Mouse (Mus musculus): Measurements from ENCODE around the gene Endov.

Endov gene

DNA sequence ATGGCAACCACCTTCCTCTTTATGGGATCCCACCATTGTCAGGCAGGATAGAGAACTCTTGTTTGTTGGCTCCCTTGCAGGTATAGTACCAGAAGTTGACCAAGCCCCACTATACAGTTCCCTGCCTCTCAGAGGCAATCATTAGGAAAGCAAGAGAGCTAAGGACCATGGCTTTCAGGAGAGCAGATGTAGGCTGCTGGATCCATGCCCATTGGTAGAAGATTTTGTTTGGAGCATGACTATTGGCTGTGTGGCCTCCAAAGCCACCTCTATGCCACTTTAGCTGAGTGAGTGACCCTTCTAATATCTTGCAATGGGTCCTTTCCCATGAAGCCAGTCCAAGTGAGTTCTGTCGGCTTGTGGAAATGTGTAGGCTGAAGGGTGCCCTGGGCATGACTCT lies 28.2 kb downstream of the Endov start:
- no peak for DNase-seq

DNA sequence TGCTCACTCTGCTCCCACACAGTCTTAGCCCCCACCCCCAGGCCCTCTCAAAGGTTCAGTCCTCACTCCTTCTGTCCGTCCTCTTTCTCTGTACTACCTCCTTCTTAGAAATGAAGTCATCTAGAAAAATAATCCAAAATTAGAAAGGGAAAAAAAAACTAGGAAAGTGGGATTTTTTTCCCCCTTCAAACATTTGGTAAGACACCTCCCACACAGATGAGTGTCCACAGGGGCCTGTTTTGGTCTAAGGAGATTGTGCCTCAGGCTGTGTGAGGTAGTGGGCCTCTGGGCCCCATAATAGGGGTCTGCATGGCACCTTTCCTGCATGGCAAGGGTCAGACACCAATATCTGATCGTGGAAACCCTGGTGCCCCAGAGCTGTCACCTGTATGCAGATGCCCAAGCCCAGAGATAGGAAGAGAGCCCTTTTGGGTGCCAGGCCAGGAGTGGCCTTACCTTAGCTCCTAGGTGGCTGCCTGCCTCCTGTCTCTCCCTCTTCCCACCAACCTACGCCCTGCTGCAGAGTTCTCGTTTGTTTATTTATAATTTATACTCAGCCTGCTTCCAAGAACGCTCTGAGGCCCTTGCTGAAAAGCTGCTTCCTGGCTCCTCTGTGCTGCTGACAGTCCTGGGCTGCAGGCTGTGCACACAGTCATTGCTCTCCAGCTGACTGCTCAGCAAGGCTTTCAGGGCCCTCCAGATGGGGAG lies 29.0 kb downstream of the Endov start:
- no peak for DNase-seq

- DNase-seq, result no peak
These were observed 29.5 kb downstream of the Endov start for GRCm38 (mm10) chr11:119520713-119521063.

DNA sequence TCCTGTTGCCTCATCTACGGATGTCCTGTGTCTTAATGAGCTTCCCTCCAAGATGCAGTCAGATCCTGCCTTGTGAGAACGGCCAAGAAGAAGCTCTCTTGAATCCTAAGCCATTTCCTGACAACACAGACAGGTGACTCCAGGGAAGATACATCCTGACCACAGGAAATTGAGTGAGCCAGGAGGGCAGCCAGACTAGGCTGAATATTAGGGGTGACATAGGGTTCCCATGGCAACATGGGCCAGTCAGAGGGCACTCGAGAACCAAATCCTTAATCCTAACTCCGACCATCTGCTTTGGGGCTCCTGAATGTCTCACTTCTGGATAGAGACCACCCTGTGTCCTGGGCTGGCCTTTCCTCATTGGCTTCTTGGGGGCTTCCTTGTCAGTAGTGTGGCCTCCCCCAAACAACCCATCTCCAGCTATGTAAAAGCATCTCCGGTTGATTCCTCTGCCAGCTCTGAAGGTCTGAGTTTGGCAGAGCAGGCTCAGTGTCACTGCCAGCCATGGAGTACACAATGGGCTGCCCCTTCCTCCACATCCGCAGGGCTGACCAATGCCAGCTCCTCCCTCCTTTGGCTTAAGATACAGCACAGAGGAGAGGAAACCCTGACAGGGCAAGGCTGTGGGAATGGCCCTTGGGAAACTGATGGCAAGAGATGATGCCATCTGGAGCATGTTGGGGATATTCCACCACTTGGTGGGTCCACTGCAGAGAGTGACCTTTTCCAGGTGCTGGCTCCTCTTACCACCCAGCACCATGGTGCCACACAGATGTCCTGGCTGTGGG lies 31.0 kb downstream of the Endov start:
- no peak for DNase-seq

DNA sequence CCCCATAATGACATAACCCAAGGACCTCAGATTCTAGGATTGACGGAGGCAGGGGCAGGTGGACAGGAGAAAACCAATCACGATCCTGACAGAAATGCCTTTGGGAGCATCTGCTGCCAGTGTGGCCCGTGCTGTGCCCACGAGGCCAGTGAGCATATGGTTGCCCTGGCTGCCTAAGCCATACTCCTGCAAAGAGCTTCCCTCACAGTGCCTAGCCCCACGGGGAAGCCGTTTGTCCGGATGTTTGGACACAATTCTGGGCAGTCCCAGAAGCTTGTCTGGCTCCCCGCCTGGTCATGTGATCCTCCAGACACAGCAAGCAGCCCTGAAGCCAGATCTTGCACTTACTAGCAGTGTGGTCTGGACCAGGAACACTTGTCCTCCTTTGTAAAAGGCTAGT lies 31.6 kb downstream of the Endov start:
- peak; percentile 22 for DNase-seq

DNA sequence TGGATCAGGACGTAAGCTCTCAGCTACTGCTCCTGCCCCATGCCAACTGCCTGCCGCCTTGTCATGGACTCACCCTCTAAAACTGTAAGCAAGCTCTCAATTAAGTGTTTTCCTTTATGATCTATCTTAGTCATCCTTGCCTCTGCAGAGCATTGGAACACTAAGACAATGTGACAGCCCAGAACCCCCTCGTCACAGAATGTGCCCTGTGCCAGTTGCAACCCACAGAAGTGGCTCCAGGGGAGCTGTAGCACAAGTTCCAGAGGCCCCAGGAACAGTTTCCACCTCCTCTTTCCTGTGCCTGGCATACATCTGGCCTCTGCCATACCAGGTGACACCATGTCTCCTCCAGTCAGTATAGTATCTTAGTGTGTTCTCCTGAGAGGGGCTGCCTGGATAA lies 32.2 kb downstream of the Endov start:
- no peak for DNase-seq

DNA sequence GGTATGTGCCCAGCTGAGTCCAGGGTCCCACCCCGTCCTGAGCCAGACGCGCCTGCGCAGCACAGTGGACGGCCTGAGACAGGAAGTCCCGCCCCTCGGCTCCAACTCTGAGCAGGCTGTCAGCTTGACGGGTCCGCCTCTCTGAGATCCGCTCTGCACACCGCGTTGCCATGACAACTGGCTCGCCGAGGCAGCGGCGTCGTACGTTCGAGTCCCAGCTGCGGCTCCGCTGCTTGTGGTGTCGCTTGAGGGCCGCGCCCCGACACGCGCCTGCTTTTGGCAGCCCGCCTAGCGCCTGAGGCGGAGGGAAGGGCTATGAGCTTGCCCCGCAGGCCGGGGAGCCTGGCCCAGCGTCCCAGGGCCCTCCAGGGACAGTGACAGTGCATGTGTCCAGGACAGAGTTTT lies 33.4 kb downstream of the Endov start:
- peak; percentile 80 for DNase-seq

DNA sequence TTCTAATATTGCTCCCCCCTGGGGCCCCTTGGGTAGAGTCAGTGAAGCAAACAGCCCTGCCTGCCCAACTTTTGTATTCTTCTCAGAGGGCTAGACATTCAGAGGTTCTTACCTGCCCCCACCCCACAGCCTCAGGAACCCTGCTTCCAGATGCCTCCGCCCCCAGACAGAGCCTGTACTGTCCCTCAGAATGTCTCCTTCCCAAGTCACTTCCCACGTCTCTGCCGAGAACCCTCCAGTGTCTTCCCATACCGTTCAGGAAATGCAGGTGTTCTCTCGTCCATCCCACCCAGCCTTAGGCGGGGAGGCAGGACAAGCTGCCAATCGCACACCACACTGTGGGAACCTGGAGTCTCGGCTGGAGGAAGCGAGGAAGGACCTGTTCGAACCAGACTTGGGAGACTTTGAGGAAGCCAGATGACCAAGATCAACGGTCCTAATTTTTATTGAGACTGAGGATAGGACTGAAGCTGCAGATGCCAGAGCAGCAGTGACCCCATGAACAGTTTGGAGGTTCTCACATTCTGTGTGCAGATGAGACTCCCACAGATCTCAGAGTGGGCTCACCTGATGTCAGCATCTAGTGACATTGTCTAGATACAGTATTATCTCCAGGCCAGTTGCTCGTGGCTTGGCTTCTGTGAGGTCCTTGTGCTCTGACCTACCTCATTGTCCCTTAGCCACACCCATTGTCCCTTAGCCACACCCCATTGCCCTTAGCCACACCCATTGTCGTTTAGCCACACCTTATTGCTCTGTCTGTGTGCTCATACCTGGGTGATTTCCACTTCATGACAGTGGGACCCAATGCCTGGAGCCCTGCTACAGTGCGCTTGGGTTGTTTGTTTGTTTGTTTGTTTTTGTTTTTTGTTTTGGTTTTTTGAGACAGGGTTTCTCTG lies 35.2 kb downstream of the Endov start:
- no peak for DNase-seq

DNA sequence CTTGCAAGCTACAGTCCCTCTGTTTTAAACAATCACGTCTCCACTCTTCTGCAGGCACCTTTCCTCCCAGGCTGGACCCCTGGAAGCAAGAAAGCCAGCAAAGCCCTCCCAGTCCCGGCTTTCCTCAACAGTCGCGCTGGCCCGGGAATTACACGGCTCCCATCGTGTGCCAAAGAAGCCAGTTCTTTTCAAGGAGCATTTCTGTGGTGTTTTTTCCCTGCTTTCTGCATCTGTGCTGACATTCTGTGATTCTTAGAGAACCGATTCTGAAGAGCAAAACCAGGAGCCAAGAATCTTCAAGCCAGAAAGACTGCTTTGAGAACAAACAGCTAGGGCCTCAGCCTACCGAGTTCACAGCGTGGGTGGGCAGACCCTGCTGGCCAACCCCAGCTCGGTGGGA lies 37.8 kb downstream of the Endov start:
- DNase-seq, result no peak

- no peak for DNase-seq
These were observed 41.3 kb downstream of the Endov start for GRCm38 (mm10) chr11:119532460-119532859.

DNA sequence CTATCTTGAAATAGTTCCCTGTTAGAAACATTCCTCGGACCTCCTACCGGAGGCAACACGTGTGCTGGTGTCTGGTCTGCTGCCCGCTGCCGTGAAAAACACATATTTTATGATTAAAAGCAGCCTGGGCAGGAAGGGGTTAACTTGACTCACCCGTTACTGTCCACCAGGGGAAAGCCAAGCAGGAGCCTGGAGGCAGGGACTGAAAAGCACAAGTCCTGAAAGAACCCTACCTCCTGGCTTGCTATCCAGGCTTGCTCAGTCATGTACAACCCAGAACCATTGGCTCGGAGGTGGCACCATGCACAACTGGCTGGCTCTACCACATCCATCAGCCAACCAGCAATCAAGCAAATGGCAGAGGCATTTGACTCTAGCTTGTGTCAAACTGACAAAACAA lies 42.6 kb downstream of the Endov start:
- no peak for DNase-seq

DNA sequence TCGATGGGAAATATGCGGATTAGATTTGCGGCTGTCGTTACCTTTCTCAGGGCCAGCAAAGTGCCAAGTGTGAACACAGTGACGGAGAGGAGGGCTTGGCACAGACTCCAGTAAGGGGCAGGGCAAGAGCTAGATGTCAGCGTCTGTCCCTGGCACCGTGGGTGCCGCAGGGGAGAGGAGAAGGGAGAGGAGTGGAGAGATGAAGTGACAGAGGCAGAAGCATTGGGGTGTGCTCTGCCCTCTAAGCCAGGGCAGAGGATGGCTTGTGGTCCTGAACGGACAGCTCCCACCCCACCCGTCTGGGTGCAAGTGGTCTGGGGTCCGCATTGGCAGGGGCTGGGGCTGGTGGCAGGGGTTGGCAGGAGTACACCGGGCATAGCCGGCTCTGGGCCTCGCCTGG lies 48.8 kb downstream of the Endov start:
- no peak for DNase-seq

DNA sequence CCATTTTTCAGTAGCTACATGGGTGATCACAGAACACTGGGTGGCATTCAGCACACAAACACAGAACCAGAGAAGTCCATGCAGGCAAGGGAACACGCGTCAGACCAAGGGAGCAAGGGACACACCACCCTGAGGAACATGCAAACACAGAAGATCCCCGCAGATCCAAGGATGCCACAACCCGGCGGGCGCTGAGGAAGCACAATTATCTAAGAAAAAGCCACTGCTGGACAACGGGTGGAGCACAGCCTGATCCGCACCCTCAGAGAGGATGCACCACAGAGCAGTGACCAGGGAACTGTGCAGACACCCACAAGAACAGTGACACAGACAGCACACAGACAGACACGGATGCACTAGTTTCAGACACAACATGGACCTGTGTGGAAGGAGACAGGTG lies 49.4 kb downstream of the Endov start:
- no peak for DNase-seq

- no peak for DNase-seq
These were observed 49.9 kb downstream of the Endov start for GRCm38 (mm10) chr11:119541082-119541481.

GRCm38 (mm10) chr11:119542371-119542770 lies 51.2 kb downstream of the Endov start:
- no peak for DNase-seq

- no peak for DNase-seq
These were observed 51.7 kb downstream of the Endov start for GRCm38 (mm10) chr11:119542886-119543285.

DNA sequence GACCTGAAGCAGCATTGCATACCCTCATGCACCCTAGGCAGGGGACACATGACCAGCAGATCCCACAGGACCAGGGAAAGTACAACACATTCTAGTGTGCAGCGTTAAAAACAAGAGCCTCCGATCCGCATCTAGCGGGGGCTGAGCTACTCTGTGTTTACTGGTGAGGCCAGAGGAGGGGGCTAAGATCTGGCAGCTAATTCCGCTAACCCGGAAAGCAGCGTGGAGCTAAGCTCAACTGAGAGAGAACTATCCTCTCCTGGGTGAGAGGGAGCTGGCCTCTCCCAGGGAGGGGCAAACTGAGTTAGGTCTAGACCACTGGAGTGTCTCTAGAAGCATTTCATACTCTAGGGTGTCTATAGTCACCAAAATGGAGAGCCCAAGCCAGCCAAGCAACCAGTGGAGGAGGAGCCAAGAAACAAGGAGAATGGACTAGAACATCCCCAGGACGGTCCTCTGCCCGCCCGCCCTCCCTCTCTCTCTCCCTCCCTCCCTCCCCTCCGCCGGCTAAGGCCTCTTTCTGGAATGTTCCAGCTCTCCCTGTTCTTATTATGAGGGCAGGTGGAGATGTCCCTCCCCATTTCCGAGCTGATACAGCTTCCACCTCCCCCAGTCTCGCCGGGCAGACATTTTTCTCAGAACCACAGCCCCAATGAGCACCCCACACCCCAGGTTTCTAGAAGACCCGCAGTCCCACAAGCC lies 52.8 kb downstream of the Endov start:
- no peak for DNase-seq

DNA sequence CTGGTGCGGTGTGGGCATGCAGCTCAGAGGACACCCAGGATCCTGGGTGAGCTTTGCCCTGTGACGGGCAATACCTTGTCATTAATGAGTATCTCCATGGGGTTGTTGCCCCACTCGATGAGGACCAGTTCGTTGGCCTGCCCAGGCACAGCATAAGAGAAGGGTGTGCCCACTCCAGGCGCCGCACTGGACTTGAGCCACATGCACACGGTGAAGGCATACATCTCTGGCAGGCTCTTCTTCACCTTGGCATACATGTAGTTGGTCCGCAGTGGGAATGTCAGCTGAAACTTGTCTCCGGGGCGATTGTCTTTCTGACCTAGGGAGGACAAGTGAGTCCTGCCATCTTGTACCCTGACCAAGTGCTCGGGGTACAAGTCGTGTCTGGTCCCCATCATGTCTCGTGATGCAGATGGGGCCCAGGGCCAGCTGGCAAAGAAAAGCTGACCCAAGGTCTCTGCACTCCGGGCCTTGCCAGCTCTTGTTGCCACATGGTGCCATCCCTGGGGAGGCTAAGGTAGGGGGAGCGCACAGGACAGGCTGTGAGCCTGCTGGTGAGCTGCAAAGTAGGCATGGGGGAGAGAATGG lies 53.5 kb downstream of the Endov start:
- no peak for DNase-seq

GRCm38 (mm10) chr11:119545281-119545680 lies 54.1 kb downstream of the Endov start:
- no peak for DNase-seq

DNA sequence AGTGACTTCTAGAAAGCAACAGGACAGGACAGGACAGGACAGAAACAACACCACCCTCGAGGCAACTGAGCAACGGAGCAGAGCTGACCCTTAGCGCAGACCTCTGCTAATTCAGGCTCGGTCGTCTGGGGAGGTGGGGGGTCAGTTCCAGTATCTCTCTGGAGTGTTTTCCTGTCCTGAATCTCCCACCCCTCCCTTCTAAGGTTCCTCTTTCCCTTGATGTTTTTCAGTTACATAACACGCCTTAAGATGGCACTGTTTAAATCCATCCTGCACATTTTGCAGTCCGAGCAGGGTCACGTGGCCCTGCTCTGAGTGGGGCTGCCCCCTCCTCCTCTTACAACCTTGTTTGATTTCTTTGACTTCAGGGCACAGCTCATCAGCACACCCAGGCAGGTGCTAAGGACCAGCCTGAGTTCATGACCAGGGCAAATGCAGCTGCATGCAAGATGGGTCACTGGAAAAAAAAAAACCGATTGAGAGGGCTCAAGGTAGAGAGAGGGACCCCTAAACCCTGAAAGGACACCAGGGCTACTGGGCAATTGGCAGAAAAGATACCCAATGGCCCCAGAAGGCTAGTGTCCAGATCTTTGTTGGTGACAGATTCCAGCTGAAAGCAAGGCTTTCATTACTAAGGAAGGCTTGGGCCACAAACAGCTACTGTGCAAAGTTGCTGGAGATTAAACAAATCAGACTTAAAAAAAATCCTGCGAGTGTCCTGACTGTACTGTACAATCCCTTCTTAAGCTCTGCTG lies 54.8 kb downstream of the Endov start:
- no peak for DNase-seq

DNA sequence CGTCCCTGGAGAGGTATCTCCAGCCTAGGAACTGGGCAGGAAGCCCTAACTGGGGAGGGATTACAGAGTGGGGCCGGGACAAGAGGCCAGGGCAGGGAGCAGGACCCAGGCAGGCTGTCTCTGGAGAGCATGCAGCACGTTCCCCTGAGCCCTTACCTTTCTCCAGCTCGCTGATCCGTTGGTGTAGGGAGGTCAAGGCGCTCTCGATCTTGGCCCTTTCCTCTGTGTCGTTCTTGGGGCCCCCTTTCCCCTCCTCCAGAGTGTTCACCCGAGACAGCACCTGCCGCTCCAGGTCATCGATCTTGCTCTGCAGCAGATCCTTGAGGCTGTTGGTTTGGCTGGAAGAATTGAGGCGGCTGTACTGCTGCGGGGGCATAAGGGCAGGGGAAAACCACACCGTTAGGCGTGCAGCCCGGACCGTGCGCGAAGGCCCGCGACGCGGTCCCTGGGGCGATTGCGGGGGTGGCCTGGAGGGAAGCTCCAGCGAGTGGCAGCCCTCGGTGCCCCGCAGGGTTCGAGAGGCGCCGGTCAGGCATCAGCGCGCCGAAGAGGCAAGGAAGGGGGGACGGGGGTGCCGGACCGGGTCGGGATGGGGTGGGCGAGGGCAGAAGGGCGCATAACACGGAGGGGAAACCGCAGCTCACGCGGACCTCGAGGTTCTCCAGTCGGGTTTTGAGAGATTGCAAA lies 55.5 kb downstream of the Endov start:
- DNase-seq, result peak; percentile 15
